Mouse (Mus musculus): Measurements from ENCODE around the gene Fcor.

Gene Fcor

DNA sequence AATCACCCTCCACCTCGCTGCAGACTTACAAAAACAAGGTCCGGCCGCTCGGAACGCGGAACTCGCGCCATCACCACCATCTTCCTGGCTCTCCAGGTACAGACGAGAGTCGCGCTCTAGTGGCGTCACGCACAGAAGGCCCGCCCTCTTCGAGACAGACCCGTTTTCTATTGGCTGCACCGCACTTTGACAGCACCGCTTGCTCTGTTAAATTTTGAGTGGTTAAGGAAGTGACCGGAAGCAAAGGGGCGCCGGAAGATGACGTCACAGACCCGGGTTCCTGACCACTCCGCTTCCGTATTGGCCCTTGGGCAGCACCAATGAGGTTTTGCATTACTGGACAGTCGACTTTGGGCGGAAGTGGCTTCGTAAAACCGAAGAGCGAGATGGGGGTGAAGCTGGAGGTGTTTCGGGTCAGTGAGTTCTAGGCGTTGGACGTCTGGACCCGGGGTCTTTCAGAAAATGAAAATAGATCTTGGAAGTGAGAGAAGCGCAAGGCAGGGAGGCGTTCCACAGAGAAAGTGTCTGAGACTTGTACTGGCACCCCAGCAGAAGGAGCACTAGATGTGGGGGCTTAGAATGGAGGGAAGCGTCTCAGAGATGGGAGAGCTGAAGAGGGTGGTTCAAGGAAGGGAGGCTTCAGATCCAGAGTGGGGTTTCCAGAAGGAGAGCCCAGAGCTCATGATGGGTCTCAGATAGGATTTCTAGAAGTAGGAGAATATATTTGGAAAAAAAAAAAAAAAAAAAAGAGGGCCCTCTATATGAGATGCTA lies 50.8 kb downstream of the Fcor start, which contains the start of the genes Xab2 and Pet100:
Gene Xab2 (minus strand): TSS at position 118 of the 772 bp plus-strand sequence.
Gene Pet100 (plus strand): TSS at position 350 of the 772 bp plus-strand sequence.
- in situ Hi-C loops (cut with MboI), result no loop called here
